Mouse (Mus musculus) embryonic facial prominence, embryonic 13.5 days (tissue): ENCODE data around the gene Pced1b. TPM values are rescaled to one million over a fixed set of nuclear protein-coding genes. Genes with fewer than 3 reads are reported as not detected.

Experiments
- ATAC-seq: fragments of 200-750 bp; cut with Nextera tagmentation; 2 replicates; pipeline ENCODE4 v1.8.0; 2017; ENCODE audit warnings: low read depth; ENCODE audit not compliant: insufficient number of reproducible peaks, insufficient read depth, low FRiP score, low TSS enrichment
- H3K27ac ChIP-seq: fragments of 300-500 bp; sonication (generic); 2 replicates; pipeline ENCODE4 v1.5.1; 2015; ENCODE audit warnings: moderate library complexity, mild to moderate bottlenecking, inconsistent platforms
- H3K27me3 ChIP-seq: fragments of 300-500 bp; sonication (generic); 2 replicates; pipeline ENCODE4 v1.6.1; 2015; ENCODE audit warnings: mild to moderate bottlenecking, inconsistent platforms
- H3K36me3 ChIP-seq: fragments of 300-500 bp; sonication (generic); 2 replicates; pipeline ENCODE4 v1.6.1; 2015; ENCODE audit warnings: mild to moderate bottlenecking, inconsistent platforms
- H3K4me1 ChIP-seq: fragments of 300-500 bp; sonication (generic); 2 replicates; pipeline ENCODE4 v1.6.1; 2015; ENCODE audit warnings: inconsistent platforms
- H3K4me2 ChIP-seq: fragments of 300-500 bp; sonication (generic); 2 replicates; pipeline ENCODE4 v1.6.1; 2015; ENCODE audit warnings: moderate library complexity, mild to moderate bottlenecking, inconsistent platforms
- H3K4me3 ChIP-seq: fragments of 300-500 bp; sonication (generic); 2 replicates; pipeline ENCODE4 v1.5.1; 2015; ENCODE audit warnings: mild to moderate bottlenecking, inconsistent platforms
- H3K9ac ChIP-seq: fragments of 300-500 bp; sonication (generic); 2 replicates; pipeline ENCODE4 v1.6.1; 2015; ENCODE audit warnings: mild to moderate bottlenecking, inconsistent platforms
- H3K9me3 ChIP-seq: fragments of 300-500 bp; sonication (generic); 2 replicates; pipeline ENCODE4 v1.6.1; 2016; ENCODE audit warnings: inconsistent platforms
- WGBS: fragments of 180-500 bp; shearing (Covaris S2); methylation state at CpG from one replicate; pipeline ENCODE4 v1.1.7; 2015; ENCODE audit warnings: mixed read lengths; 5-methylcytosine and 5-hydroxymethylcytosine counted together
- polyA plus RNA-seq: library from polyadenylated mRNA; unstranded; fragments of >200 nt; fragmentation: Nextera tagmentation; extraction: Ambion mirVana; gene quantifications from 2 replicates; pipeline ENCODE4 v1.2.1, GENCODE M21; 2015

Pced1b gene
- polyA plus RNA-seq, 1 experiment from 2014 or later, result 3.3 TPM

DNA sequence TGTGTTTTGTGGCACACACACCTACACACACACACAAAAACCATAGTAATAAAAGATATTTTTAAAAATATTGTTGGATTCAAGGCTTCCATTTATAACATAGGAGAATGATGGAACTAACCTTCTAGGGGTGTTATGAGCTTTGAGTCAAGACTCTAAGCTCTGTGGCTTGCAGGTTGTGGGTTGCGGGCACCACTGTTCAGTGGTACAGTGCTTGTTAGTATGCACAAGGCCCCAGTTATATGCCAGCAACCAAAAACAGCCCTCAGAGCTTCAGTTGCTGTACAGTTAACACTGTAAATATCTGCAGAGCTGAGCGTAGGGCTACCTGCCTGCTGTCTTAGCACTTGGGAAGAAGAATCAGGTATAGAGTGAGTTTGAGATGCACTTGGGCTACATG lies 144.5 kb downstream of the Pced1b start:
- ATAC-seq, result no peak
- Histone ChIP-seq H3K36me3 (no peaks in the 10 kb centered on the region), H3K9ac (no peak overlapping the region), H3K27me3 (no peaks in the 10 kb centered on the region), H3K27ac (no peak overlapping the region), H3K4me3 (no peak overlapping the region), H3K4me2 (no peak overlapping the region), H3K4me1 (no peaks in the 10 kb centered on the region), H3K9me3 (no peaks in the 10 kb centered on the region)
- 92% methylated on average over 2 of the region's 2 CpGs for WGBS

DNA sequence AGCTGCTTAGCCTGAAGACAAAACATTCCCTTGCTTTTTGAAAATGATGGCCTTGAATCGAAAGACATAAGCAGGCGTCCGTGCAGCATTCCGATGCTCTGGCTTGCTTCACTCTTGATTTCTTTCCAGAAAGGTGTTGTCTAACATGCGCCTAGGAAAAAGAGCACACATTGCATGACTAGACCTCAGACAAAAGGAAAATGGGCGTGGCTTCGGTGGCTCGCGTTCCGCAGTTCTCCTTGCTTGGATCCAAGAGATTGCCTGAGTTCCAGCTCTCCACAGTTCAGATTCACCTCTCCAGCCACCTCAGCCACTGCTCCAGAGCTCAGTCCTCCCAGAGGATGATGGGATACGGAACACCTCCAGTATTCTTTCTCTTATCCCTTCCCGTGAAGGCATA lies 147.7 kb downstream of the Pced1b start:
- no peak overlapping the region for H3K4me2 ChIP-seq
- H3K4me1 ChIP-seq, result no peaks in the 10 kb centered on the region
- no peak for ATAC-seq
- WGBS, result 77% methylated on average over 12 of the region's 12 CpGs
- H3K9me3 ChIP-seq, result no peaks in the 10 kb centered on the region
- no peaks in the 10 kb centered on the region for H3K36me3 ChIP-seq
- no peak overlapping the region for H3K9ac ChIP-seq
- no peaks in the 10 kb centered on the region for H3K27me3 ChIP-seq
- H3K4me3 ChIP-seq, result no peak overlapping the region
- no peak overlapping the region for H3K27ac ChIP-seq

DNA sequence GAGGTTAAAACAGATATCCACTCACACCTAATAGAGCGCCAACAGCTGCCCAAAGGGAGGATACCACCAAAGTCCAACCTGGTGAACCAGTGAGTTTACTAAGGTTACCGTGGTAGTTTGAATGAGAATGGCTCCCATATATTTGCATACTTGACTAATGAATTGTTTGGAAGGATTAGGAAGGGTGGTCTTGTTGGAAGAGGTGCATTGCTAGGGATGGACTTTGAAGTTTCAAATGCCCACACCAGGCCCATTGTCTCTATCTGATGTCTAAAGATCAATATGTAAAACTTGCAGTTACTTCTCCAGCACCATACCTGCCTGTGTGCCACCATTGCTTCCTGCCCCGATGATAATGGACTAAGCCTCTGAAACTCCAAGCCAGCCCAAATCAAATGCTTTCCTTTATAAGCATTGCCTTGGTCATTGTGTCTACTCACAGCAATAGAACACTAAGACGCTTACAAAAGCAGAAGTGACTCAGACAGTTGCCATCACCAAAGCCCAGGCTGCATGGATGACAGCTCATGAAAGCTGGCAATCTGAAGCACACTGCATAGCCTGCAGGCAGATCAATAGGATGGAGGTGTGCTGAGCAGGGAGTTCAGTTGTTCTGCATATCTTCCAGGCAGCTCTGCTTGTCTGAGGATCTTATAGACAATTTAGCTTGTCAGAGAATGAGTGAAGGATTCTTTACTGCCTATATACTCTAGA lies 149.8 kb downstream of the Pced1b start:
- Histone ChIP-seq H3K4me1 (no peaks in the 10 kb centered on the region), H3K9me3 (no peaks in the 10 kb centered on the region), H3K36me3 (no peaks in the 10 kb centered on the region), H3K27ac (no peak overlapping the region), H3K4me3 (no peak overlapping the region), H3K9ac (no peak overlapping the region), H3K4me2 (no peak overlapping the region), H3K27me3 (no peaks in the 10 kb centered on the region)
- ATAC-seq, result no peak
- WGBS, result 91% methylated on average over 4 of the region's 4 CpGs

DNA sequence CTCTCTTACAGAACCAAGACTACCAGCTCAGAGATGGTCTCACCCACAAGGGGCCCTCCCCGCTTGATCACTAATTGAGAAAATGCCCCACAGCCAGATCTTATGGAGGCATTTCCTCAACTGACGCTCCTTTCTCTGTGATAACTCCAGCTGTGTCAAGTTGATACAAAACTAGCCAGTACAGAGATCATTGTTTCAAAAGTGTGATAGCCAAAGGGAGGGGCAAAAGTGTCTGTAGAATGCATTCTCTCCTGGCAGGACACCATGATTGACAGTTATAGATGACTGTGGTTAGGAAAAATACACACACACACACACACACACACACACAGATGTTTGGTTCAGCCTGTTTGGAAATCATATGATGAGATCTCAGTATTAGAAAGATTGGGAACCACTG lies 150.9 kb downstream of the Pced1b start:
- Histone ChIP-seq H3K4me3 (no peak overlapping the region), H3K36me3 (no peaks in the 10 kb centered on the region), H3K9ac (no peak overlapping the region), H3K4me1 (no peaks in the 10 kb centered on the region), H3K4me2 (no peak overlapping the region), H3K9me3 (no peaks in the 10 kb centered on the region), H3K27ac (no peak overlapping the region), H3K27me3 (no peaks in the 10 kb centered on the region)
- ATAC-seq, result no peak
- 56% methylated on average over 2 of the region's 2 CpGs for WGBS

DNA sequence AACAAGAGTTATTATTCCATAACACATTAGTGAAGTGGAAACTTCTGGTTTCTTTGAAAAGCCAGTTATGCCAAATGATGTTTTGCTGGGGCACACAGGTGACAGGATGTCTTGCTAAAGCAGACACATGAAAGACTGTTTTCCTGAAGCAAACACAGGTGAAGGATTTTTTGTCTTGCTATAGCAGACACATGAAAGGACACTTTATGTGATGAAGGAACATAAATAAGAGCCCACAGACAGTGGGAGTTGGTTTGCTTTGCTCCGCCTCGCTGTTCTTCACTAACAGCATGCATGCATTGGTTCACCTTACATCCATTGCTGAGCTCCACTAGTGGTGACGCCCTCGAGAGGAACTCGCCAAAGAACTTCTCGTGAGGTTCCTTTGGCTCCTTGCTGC lies 154.0 kb downstream of the Pced1b start:
- no peaks in the 10 kb centered on the region for H3K27me3 ChIP-seq
- WGBS, result 90% methylated on average over 6 of the region's 6 CpGs
- ATAC-seq, result no peak
- no peaks in the 10 kb centered on the region for H3K36me3 ChIP-seq
- no peak overlapping the region for H3K9ac ChIP-seq
- no peak overlapping the region for H3K27ac ChIP-seq
- no peaks in the 10 kb centered on the region for H3K9me3 ChIP-seq
- H3K4me2 ChIP-seq, result no peak overlapping the region
- H3K4me1 ChIP-seq, result no peaks in the 10 kb centered on the region
- no peak overlapping the region for H3K4me3 ChIP-seq

DNA sequence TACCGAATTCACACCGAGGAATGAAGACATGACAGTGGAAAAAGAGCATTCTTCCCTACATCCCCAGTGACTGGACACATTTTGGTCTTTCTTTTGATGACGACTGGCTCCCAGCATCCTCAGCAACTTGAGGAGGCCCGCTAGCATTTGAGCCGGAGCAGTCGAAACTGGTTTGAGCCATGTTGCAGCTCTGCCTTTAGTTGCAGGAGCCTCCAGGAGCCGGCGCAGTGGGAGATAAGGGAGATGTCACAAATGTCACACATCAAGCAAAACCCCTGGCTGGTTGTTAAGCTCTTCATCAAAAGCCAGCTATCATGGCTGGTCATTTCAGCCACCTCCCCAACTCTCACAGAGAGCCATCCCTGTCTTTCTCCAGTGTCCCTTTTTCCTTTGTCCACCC lies 157.6 kb downstream of the Pced1b start:
- Histone ChIP-seq H3K27me3 (no peaks in the 10 kb centered on the region), H3K4me1 (0 out of 2 replicates have a peak, but pooled peaks cover 6% of the 10 kb centered on the region), H3K4me2 (no peak overlapping the region), H3K4me3 (no peak overlapping the region), H3K36me3 (no peaks in the 10 kb centered on the region), H3K9ac (no peak overlapping the region), H3K9me3 (no peaks in the 10 kb centered on the region), H3K27ac (no peak overlapping the region)
- no peak for ATAC-seq
- 89% methylated on average over 8 of the region's 8 CpGs for WGBS

DNA sequence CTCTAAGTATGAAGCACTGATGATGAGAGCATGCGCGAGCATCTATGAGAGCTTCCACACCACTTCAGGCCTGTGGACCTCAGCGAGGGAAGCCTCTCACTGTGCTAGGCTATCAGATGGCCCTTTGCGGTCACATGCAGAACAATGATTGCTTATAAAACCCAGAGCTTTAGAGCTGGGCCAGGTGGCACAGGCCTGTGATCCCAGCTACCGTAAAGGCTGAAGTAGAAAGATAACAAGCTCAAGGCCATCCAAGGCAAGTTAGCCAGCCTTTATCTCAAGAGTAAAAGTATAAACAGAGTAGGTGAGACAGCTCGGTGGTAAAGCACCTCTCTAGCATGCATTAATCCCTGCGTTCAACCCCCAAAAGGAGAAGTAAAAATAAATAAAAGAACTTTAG lies 158.1 kb downstream of the Pced1b start:
- Histone ChIP-seq H3K4me1 (0 out of 2 replicates have a peak, but pooled peaks cover 6% of the 10 kb centered on the region), H3K9me3 (no peaks in the 10 kb centered on the region), H3K4me3 (no peak overlapping the region), H3K9ac (no peak overlapping the region), H3K4me2 (no peak overlapping the region), H3K27ac (no peak overlapping the region), H3K27me3 (no peaks in the 10 kb centered on the region), H3K36me3 (no peaks in the 10 kb centered on the region)
- 90% methylated on average over 7 of the region's 7 CpGs for WGBS
- ATAC-seq, result no peak

DNA sequence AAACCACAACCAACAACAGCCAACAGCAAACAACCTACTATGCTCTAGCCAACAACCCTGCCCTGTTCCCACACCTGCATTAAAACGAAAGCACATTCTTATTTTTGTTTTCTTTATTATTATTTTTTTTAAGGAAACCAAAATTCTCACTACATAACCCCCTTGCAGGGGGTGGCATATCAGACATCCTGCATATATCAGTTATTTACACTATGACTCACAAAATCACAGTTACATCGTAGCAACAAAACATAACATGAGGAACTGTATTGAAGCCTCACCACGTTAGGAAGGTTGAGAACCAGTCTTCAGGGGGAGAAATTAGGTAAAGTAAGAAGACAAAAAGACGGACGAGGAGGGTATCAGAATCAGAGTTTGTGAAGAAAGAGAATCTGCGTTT lies 159.2 kb downstream of the Pced1b start:
- H3K4me3 ChIP-seq, result no peak overlapping the region
- WGBS, result 86% methylated on average over 6 of the region's 6 CpGs

DNA sequence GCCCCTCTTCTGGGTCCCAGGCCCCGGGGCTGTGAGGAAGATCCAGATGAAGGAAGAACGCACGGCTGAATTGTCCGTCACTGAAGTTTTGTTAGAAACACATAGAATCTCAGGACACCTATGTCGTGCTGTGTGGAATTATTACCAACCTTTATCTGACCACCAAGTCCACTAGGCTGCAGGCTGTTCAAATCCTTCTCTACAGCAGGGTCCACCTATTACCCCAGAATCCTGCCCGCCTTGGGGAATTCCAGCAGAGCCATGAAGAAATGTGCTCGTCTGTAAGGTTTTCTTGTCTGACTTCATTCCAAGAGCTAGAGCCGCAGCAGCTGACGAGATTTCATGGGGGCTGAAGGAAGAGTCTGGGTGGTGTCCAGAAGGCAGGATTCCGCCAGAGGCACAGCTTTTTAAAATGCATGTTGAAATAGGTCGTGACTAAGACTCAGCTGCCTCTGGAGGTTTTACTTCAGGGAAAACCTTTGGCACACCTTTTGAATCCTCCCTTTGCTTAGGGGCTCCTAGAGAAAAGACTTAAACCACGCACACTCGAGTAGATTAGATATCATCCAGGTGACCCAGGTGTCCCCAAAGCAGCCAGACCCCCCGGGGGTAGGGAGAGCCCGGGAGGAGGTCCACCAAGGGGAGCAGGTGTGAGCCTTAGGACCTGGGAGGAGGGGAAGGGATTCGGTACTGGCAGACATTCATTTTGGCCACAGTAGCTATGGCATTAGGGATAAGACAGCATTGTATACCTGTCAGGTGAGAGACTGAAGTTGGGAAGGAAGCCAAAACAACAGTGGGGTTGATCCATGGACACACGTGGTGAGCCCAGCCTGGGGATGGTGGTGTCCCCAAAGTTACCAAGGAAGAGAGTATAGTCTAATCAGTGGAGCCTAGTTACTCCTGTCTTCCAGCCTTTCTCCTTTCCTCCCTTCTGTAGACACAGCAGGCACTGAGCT lies 160.9 kb downstream of the Pced1b start:
- no peaks in the 10 kb centered on the region for H3K36me3 ChIP-seq
- 0 out of 2 replicates have a peak, but pooled peaks cover 6% of the 10 kb centered on the region for H3K4me1 ChIP-seq
- no peaks in the 10 kb centered on the region; the same call in 1 of the 2 replicates for H3K9me3 ChIP-seq
- no peak for ATAC-seq
- WGBS, result 44% methylated on average over 17 of the region's 17 CpGs
- H3K27ac ChIP-seq, result 0 out of 2 replicates have a peak overlapping the region, but pooled peaks have one; percentile 19
- H3K27me3 ChIP-seq, result no peaks in the 10 kb centered on the region
- H3K9ac ChIP-seq, result no peak overlapping the region
- H3K4me3 ChIP-seq, result no peak overlapping the region
- H3K4me2 ChIP-seq, result no peak overlapping the region

More for the DNA sequence above, 159.2 kb downstream of the Pced1b start:
- Histone ChIP-seq H3K4me2 (no peak overlapping the region), H3K36me3 (no peaks in the 10 kb centered on the region), H3K9ac (no peak overlapping the region), H3K4me1 (0 out of 2 replicates have a peak, but pooled peaks cover 6% of the 10 kb centered on the region), H3K9me3 (no peaks in the 10 kb centered on the region), H3K27ac (no peak overlapping the region), H3K27me3 (no peaks in the 10 kb centered on the region)
- ATAC-seq, result no peak

DNA sequence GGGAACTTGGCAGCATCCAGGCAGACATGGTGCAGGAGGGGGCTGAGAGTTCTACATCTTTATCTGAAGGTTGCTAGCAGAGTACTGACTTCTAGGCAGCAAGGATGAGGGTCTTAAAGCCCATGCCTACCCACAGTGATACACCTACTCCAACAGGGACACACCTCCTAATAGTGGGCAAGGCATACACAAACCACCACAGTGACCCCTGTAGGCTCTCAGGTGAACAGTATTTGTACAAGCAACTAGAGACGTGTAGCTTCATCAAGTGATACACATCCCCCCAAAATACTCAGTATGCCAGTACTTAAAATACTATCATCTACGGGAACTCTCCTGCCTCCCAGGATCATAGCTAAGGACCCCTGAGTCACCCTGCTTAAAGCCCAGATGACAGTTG lies 164.2 kb downstream of the Pced1b start:
- 0 out of 2 replicates have a peak, but pooled peaks cover 6% of the 10 kb centered on the region for H3K4me1 ChIP-seq
- no peak overlapping the region for H3K4me2 ChIP-seq
- H3K27ac ChIP-seq, result no peak overlapping the region
- no peaks in the 10 kb centered on the region for H3K36me3 ChIP-seq
- no peak overlapping the region for H3K9ac ChIP-seq
- WGBS, result 91% methylated on average over 2 of the region's 2 CpGs
- no peak overlapping the region for H3K4me3 ChIP-seq
- H3K27me3 ChIP-seq, result no peaks in the 10 kb centered on the region
- peaks cover 7% of the 10 kb centered on the region; the same call in 1 of the 2 replicates for H3K9me3 ChIP-seq
- no peak for ATAC-seq

DNA sequence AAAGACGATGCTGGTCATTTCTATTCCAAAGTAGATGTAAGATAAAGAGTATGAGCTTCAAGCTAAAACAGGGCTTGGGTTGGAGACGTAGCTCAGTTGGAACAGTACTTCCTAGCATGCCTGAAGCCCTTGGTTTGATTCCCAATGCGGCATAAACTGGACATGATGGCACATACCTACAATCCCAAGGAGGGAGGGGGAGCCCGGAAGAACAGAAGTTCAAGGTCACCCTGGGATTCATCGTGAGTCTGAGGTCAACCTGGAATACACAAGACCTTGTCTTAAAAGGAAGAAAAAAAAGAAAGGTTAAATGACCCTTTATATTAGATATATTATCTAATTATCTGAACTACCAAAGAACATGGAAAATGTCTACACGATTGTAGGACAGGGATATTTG lies 164.8 kb downstream of the Pced1b start:
- Histone ChIP-seq H3K27ac (no peak overlapping the region), H3K4me1 (0 out of 2 replicates have a peak, but pooled peaks cover 6% of the 10 kb centered on the region), H3K36me3 (no peaks in the 10 kb centered on the region), H3K9me3 (peaks cover 7% of the 10 kb centered on the region; the same call in 1 of the 2 replicates), H3K4me2 (no peak overlapping the region), H3K4me3 (no peak overlapping the region), H3K27me3 (no peaks in the 10 kb centered on the region), H3K9ac (no peak overlapping the region)
- 91% methylated on average over 6 of the region's 6 CpGs for WGBS
- no peak for ATAC-seq
